Mouse (Mus musculus) midbrain, embryonic 16.5 days (tissue): ENCODE measurements around the gene Thoc6. TPM values are rescaled to one million over a fixed set of nuclear protein-coding genes. Genes with fewer than 3 reads are reported as not detected.
A peak's percentile ranks its signal among the peaks of the same experiment; 100 is the strongest.

ENCODE experiments used
- ATAC-seq: fragments of 200-750 bp; cut with Nextera tagmentation; 2 replicates; pipeline ENCODE4 v1.8.0; 2017; ENCODE audit warnings: moderate TSS enrichment
- H3K27ac ChIP-seq: fragments of 300-500 bp; sonication (generic); 2 replicates; pipeline ENCODE4 v1.5.1; 2014; ENCODE audit warnings: mild to moderate bottlenecking, low read length, mixed read lengths
- H3K27me3 ChIP-seq: fragments of 300-500 bp; sonication (generic); 2 replicates; pipeline ENCODE4 v1.6.1; 2014; ENCODE audit warnings: low read depth, low read length, mixed read lengths; ENCODE audit not compliant: control insufficient read depth, insufficient read depth
- H3K36me3 ChIP-seq: fragments of 300-500 bp; sonication (generic); 2 replicates; pipeline ENCODE4 v1.6.1; 2014; ENCODE audit warnings: mild to moderate bottlenecking, low read length, moderate library complexity, mixed read lengths; ENCODE audit not compliant: control insufficient read depth, insufficient read depth
- H3K4me1 ChIP-seq: fragments of 300-500 bp; sonication (generic); 2 replicates; pipeline ENCODE4 v1.6.1; 2014; ENCODE audit warnings: mild to moderate bottlenecking, low read length, mixed read lengths; ENCODE audit not compliant: control insufficient read depth, insufficient read depth
- H3K4me2 ChIP-seq: fragments of 300-500 bp; sonication (generic); 2 replicates; pipeline ENCODE4 v1.6.1; 2014; ENCODE audit warnings: mild to moderate bottlenecking, low read length, mixed read lengths
- H3K4me3 ChIP-seq: fragments of 300-500 bp; sonication (generic); 2 replicates; pipeline ENCODE4 v1.5.1; 2014; ENCODE audit warnings: low read depth, mild to moderate bottlenecking, low read length, moderate library complexity, mixed read lengths
- H3K9ac ChIP-seq: fragments of 300-500 bp; sonication (generic); 2 replicates; pipeline ENCODE4 v1.6.1; 2014; ENCODE audit warnings: low read depth, low read length, mixed read lengths
- H3K9me3 ChIP-seq: fragments of 300-500 bp; sonication (generic); replicated peaks from 2 replicates; pipeline ENCODE4 v1.6.1; 2014; ENCODE audit warnings: mild to moderate bottlenecking, low read length, mixed read lengths; ENCODE audit not compliant: control insufficient read depth, poor library complexity, severe bottlenecking
- WGBS: fragments of 180-500 bp; shearing (Covaris S2); extraction: QIAGEN DNeasy Blood & Tissue Kit; methylation state at CpG from one replicate; pipeline ENCODE4 v1.1.7; 2014; 5-methylcytosine and 5-hydroxymethylcytosine counted together
- polyA plus RNA-seq: library from polyadenylated mRNA; unstranded; fragments of >200 nt; fragmentation: Nextera tagmentation; extraction: Ambion mirVana; gene quantifications from 2 replicates; pipeline ENCODE4 v1.2.1, GENCODE M21; 2015

Gene Thoc6
- polyA plus RNA-seq, 1 experiment from 2014 or later = 36.0 TPM

- Histone ChIP-seq H3K36me3 (no peaks in the 10 kb centered on the region), H3K9ac (no peak overlapping the region), H3K27ac (no peak overlapping the region), H3K4me2 (no peak overlapping the region), H3K9me3 (no peaks in the 10 kb centered on the region), H3K27me3 (peaks cover 47% of the 10 kb centered on the region), H3K4me3 (no peak overlapping the region), H3K4me1 (peaks cover 6% of the 10 kb centered on the region; the same call in 1 of the 2 replicates)
- no peak for ATAC-seq
- 62% methylated on average over 4 of the region's 4 CpGs for WGBS
Observed at GRCm38 (mm10) chr17:23682092-23682491, 8.4 kb upstream of the Thoc6 start.

- no peak overlapping the region for H3K4me3 ChIP-seq
- no peak overlapping the region for H3K27ac ChIP-seq
- H3K4me2 ChIP-seq = no peak overlapping the region
- peaks cover 51% of the 10 kb centered on the region for H3K27me3 ChIP-seq
- no peak overlapping the region for H3K9ac ChIP-seq
- no peaks in the 10 kb centered on the region for H3K9me3 ChIP-seq
- 75% methylated on average over 10 of the region's 10 CpGs for WGBS
- H3K36me3 ChIP-seq = no peaks in the 10 kb centered on the region
- peaks cover 15% of the 10 kb centered on the region for H3K4me1 ChIP-seq
- ATAC-seq = no peak
Observed at GRCm38 (mm10) chr17:23681086-23681485, 7.4 kb upstream of the Thoc6 start.

GRCm38 (mm10) chr17:23680336-23680735 is 6.7 kb upstream of the Thoc6 start:
- Histone ChIP-seq H3K27me3 (peaks cover 58% of the 10 kb centered on the region), H3K4me1 (peaks cover 21% of the 10 kb centered on the region), H3K4me2 (no peak overlapping the region), H3K4me3 (no peak overlapping the region), H3K9me3 (no peaks in the 10 kb centered on the region), H3K36me3 (no peaks in the 10 kb centered on the region), H3K9ac (no peak overlapping the region), H3K27ac (no peak overlapping the region)
- 81% methylated on average over 9 of the region's 9 CpGs for WGBS
- no peak for ATAC-seq

DNA sequence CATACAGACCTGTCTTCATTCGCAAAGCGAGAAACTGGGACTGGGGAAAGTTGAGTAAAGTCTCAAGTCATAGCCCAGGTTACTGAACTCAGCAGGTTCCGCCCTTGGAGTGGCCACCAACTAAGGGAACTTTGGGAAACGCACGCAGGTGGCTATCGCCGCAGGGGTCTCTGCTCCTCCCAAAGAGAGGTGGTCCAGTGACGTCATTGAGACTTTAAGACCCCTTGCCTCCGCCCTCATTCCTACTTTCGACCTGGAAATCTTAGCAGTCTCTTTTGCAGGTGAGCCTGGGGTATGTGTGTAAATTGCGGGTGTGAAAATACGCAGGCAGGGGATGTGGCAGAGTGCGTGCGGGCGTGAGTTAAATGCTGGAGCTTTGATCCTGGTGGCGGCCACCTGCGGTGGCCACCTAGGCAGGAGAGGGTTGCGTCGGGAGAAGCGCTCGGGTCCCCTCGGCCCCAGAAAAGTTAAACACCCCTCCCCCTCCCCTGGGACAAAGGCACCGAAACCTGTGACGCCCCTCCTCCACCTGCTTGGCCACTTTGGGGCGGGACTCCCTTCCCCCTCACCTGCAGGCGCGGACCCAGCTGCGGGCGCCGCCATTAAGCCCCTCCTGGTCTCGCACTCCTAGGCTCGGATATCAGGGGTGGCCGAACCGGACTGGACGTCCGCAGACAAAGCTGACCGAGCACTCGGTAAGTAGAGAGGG is 5.6 kb upstream of the Thoc6 start, which contains the start of gene Cldn6:
Cldn6 (plus strand) TSS at position 123 of the 709 bp plus-strand sequence.
- no peak within 1 kb of the TSS for H3K27ac ChIP-seq
- peaks cover 57% of the 10 kb centered on the region for H3K27me3 ChIP-seq
- H3K9ac ChIP-seq = peak within 1 kb of the TSS; percentile 18; the same call in 1 of the 2 replicates
- peaks cover 27% of the 10 kb centered on the region for H3K4me1 ChIP-seq
- H3K9me3 ChIP-seq = no peaks in the 10 kb centered on the region
- H3K36me3 ChIP-seq = no peaks in the 10 kb centered on the region
- 2% methylated on average over 38 of the region's 38 CpGs for WGBS
- ATAC-seq = no peak
- peak within 1 kb of the TSS; percentile 23 for H3K4me3 ChIP-seq
- peak within 1 kb of the TSS; percentile 42 for H3K4me2 ChIP-seq

DNA sequence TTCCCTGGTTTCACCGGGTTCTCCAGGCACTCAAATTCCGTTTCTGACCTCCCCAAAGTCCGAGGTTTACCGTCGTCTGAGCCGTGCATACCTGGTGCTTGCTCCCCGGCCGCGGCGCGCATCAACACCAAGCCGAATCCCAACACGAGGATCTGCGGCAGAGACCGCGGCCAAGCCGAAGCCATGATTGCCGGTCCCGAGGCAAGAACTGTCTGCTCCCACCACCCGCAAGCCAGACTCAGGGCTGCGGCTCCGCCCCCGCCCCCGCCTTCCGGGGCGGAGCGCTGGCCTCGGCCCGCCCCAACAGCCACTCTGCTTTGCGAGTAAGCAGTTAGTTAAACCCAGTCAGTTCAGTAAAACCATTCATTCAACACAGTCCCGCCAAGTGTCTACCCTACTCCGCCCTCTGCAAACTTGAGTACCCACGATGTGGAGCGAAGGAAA is 3.6 kb upstream of the Thoc6 start, which contains the start of gene Tnfrsf12a:
Tnfrsf12a (minus strand) TSS at position 233 of the 444 bp plus-strand sequence.
- no peaks in the 10 kb centered on the region for H3K9me3 ChIP-seq
- H3K36me3 ChIP-seq = no peaks in the 10 kb centered on the region
- peaks cover 43% of the 10 kb centered on the region for H3K27me3 ChIP-seq
- peak within 1 kb of the TSS; percentile 75 for H3K4me2 ChIP-seq
- H3K4me1 ChIP-seq = peaks cover 35% of the 10 kb centered on the region
- WGBS = under 1% methylated on average over 34 of the region's 34 CpGs
- peak within 1 kb of the TSS; percentile 43 for H3K9ac ChIP-seq
- no peak for ATAC-seq
- peak within 1 kb of the TSS; percentile 43 for H3K4me3 ChIP-seq
- no peak within 1 kb of the TSS for H3K27ac ChIP-seq

GRCm38 (mm10) chr17:23676473-23677031 is 2.9 kb upstream of the Thoc6 start:
- peaks cover 35% of the 10 kb centered on the region for H3K4me1 ChIP-seq
- 0% methylated on average over 29 of the region's 37 CpGs for WGBS
- no peaks in the 10 kb centered on the region for H3K36me3 ChIP-seq
- peaks cover 36% of the 10 kb centered on the region for H3K27me3 ChIP-seq
- peak overlapping the region; percentile 75 for H3K4me2 ChIP-seq
- ATAC-seq = no peak
- no peak overlapping the region for H3K27ac ChIP-seq
- H3K4me3 ChIP-seq = peak overlapping the region; percentile 43
- no peaks in the 10 kb centered on the region for H3K9me3 ChIP-seq
- H3K9ac ChIP-seq = peak overlapping the region; percentile 43

DNA sequence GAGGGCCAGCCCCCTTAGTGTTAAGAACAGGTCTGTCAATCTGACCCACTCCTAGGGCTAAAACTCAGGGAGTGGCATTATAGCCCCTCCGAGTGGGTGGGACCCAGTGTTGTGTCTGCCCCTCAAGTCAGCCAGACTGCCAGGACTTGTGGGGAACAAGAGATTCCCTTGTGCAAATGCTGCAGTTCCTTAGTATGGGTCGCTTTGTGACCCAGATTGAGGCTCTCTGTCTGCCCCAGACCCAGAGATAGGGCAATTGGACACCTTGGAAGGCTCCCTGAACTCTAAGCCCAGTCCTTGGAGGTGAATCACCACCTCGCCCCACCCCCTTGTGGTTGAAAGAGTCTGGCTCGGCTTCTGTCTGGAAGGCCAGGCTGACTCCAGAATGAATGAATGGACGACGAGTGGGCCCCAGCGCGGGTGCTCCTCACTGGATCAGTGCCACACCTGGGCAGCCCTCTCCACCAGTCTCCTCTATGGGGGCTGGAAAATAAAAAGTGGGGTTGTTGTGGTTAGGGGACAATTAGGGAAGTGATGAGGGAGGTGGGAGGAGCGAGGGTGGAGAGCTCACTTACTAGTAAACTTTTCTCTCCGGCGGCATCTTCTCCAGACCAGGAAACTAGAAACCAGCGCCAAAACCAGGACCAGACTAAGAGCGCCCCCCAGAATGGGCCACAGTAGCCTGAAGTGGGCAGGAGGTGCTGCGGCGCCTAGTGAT is 2.0 kb upstream of the Thoc6 start:
- no peak for ATAC-seq
- H3K4me3 ChIP-seq = peak overlapping the region; percentile 43; the same call in 1 of the 2 replicates

DNA sequence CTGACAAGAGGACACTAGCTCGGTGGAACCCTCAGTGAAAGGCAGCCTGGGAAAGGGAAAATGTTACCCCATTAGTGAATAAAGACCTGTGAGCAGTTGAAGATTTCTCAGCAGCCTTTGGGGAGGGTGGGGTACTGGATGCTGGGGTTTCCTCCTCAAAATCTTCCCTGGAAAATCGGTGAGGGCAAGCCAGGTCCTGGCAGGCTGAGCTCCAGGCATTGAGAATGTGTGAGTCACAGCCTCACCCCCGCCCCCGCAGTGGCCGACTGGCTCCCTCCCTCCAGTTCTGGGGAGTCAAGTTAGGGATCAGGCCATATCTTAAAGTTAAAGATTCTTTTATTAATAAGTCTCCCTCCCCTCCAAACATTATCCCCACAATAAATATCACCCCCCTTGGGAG is 1.4 kb upstream of the Thoc6 start:
- Histone ChIP-seq H3K4me2 (no peak overlapping the region), H3K36me3 (no peaks in the 10 kb centered on the region), H3K9ac (no peak overlapping the region), H3K4me1 (peaks cover 35% of the 10 kb centered on the region), H3K27ac (no peak overlapping the region), H3K9me3 (no peaks in the 10 kb centered on the region), H3K27me3 (peaks cover 22% of the 10 kb centered on the region), H3K4me3 (no peak overlapping the region)
- ATAC-seq = no peak
- WGBS = 62% methylated on average over 5 of the region's 5 CpGs

More for the DNA sequence above, 2.0 kb upstream of the Thoc6 start:
- no peaks in the 10 kb centered on the region for H3K36me3 ChIP-seq
- H3K9ac ChIP-seq = no peak overlapping the region
- peaks cover 35% of the 10 kb centered on the region for H3K4me1 ChIP-seq
- peak overlapping the region; percentile 75; the same call in 1 of the 2 replicates for H3K4me2 ChIP-seq
- no peaks in the 10 kb centered on the region for H3K9me3 ChIP-seq
- 13% methylated on average over 15 of the region's 15 CpGs for WGBS
- H3K27ac ChIP-seq = no peak overlapping the region
- peaks cover 28% of the 10 kb centered on the region for H3K27me3 ChIP-seq
